Mouse (Mus musculus) cerebellum, adult 18-20 months (tissue): ENCODE data around the gene Tor3a.

Experiments
- DNase-seq, 2 experiments: peaks; one replicate each; pipeline ENCODE4 v3.0.0; 2021

The Tor3a gene

DNA sequence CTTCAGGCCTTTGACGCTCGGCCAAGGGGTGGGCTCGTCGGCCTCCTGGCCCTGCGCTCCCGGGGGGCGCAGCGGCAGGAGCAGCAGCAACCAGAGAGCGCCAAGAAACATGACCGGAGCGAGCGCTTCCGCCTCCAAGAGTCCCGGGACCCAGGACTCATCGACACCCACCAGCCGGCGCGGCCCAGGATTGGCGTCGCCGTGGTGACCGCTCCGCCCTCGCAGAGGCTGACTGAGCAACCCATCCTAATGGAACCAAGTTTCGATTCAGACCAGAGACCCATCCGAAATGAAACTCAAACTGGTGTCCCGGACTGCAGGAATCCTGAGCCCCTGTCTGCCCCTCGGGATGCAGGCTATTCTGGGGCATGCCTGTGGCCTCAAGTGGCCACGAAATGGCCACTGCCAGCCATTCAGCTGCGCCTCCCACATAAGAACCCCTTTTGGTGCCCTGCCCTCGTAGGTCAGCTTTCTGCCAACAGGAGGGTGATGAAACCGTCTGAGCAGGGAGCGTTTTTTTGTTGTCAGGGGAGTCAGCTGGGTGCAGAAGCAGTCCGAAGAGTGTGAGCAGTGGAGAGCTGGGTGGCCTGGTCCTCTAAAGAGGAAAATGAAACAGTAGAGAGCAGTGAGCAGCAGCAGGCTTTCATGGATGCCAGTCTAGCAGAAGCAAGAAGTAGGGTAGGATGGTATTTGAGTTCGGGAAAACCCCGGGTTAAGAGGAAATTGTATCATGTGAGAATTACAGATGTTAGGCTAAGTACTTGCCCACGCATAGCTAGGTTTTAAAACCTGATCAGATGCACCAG, at the start of gene Tor3a:
TSS of gene Tor3a (minus strand) at position 162 of the 806 bp plus-strand sequence.
- DNase-seq, result peak; percentile 70 to 74

DNA sequence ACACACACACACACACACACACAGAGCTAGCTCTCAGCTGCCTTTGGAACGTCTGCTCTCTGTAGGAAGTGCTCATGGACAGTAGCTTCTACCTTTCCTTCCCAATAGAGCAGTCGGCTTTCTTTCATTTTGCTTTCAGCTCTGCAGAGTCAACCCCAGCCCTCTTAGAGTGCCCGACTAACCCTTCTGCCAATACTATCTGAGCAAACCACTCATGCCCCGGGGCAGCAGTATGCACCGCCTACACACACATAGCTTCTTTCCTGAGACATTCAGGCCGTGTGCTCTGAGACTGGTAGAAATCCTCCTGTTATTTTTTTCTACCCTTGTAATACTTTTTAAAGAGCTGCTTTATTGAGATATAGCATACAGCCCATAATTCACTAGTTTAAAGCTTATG, 47.9 kb upstream of the Tor3a start:
- DNase-seq, result no peak

DNA sequence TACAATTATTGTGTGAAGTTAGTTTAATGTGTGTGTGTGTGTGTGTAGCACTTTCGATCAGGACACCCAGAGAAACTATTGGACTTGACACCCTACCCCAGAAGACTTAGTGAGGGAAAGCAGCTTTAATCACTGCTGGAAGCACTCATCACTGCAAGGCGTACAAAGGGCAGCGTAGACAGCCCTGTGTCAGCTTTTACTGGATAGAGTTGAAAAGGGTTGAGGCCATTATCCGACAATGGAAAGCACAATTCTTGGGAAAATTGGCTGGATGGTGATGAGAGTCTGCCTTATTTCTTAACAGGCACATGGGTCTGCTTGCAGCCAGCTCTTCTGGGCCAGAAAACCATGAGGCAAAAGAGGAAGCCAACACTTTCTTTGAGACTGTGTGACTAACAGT, 45.9 kb upstream of the Tor3a start:
- DNase-seq, result no peak

DNA sequence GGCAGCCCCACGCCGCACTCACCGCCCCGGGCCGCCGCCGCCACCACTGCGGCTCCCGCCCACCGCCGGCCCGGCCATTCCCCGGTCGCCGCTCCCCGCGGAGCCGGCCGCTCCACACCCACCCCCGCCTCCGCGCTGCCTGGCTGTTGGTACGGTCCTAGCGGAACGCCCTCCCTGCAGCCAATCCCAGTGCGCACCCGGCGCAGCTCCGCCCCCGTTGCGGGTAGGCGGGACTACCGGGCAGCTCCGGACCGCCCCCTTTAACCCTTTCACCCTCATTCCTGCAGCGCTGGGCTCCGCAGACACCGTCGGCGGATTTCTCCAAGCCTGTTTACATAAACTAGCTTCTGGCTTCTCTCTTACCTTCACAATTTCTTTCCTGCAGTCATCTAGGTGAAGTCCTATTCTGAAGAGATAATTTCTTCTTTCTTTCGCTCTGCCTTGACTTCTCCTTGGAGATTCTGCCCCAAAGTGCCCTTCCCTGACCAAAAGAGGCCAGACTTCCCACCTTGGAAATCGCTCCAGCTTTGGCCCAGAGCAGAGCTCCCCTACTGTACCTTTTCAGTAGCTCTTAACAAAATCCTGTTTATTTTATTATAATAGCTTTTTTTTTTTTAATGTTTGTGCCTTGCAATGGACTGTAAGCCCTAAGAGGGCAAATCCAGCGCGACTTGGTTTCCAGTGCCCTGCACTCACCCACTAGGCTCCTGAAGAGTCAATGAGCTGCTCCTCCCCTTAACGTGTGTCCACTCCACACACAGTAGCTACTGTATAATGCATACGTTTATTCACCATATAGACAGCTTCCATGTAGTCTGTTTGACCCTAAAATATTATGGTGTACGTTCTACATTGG, 45.0 kb upstream of the Tor3a start, which contains the start of gene Fam20b:
TSS of gene Fam20b (minus strand) at position 137 of the 856 bp plus-strand sequence.
- DNase-seq, result peak; percentile 97 to 98

DNA sequence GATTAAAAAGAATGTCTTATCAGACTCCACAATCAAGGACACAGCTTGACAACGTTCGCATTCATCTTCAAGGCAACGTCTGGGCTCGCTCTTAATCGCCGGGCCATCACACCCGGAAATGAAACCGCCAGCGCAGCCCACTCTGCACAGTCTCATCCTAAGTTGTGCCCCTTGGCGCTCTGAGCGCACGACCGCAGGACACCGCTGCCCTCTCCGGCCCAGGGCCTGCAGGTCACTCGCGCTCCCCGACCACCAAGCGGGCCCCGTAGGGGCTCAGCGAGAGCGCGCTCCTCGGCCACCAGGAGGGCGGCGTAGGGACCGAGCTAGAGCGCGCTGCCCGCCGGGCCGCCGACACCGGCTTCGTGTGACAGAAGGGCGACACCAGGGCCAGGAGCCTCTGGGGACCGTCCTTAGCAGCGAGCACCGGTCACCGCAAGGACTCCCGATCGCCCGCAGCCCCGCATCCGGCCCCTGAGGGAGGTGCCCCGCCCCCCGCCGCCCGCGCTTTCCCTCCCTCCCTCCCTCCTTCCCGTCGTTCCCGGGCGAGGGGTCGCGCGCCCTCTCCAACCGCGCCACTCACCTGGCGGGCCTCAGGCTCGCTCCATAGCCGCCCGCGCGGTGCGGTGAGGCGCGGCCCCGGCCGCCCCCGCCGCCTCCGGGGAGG, 44.3 kb upstream of the Tor3a start:
- DNase-seq, result peak; percentile 55 to 71

DNA sequence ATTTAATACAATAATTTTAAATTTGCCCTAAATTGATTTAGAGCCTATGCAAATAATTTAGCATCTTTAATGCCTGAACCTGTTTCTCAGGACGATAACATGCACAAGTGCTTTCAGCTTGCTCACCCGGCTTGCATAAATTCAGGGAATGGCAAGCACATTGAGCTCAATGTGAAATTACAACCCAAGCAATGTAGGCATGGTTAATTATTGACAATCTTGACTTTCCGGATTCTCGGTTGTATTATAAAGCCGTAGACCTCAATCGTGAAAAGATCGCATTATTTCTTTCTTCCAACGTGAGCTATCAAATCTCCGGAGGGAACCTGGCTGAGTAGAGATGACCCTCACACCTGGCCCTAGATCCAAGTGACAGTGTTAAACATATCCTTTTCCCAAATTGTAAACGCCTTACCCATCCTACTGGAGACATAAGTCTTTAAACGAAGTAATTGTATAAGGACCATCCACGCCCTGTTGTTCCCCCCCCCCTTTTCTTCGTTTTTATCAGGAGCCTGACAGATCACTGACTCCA, 43.7 kb upstream of the Tor3a start:
- DNase-seq, result no peak

DNA sequence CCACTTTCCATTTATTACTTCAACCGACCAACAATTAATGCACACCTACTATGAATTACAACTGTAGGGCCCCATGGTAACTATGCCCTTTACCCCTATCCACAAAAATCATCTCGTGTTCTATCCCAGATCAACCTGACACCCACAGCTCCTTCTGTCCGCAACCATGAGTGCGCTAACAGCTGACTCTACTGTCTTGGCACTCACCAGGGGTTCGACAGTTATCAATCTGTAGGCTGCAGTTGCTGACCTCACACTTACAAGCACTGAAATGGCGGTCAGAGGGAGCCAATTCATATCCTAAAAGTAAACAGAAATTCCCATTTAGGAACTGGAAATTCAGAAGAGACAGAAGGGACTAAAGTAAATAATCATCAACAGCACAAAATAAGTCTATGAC, 42.5 kb upstream of the Tor3a start:
- no peak for DNase-seq

DNA sequence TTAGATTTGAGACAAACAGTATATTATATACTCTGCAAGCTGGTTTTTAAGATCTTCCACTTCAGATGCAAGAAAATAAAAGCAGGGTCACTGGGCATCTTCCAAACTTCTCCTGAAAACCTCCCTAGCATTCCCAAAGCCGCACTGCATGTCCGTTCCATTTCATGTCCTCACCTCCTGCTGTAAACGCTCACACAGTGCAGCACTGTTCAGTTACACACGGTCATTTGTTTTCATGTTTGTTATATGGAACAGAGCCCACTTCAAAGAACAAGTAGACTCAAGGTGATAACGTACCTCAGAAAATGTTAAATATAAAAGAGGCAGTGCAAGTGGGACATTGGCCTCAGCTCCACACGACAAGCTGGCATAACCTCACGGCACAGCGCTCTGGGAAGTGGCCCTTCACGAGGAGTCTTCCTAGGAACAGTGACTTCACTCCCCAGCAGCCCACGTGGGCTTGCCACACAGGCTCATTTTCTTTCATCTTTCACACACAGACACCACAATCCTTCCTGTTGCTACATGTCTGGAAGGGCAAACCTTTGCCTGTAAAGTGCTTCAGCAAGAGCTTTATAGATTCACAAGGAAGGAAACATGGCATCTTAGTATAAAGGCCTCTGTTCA, 36.4 kb upstream of the Tor3a start:
- peak in 1 of 2 experiments; percentile 27 for DNase-seq

DNA sequence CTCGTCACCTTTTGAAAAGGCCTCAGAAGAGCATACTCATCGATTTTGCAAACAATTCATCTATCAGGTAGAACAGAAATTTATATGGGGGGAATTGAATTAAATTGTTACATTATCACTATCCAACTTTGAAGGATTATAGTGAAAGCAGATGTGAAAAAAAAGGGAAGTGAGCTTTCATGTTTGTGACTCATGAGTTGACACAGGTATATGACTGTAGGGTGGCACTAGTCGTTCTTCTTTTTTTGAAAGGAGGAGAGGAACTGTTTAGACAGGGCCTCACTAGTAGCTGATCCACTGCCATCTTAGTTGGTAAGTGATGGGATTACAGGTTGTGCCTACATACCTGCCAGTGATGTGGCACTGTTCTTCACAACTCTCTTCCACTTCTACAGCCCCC, 34.5 kb upstream of the Tor3a start:
- no peak for DNase-seq

DNA sequence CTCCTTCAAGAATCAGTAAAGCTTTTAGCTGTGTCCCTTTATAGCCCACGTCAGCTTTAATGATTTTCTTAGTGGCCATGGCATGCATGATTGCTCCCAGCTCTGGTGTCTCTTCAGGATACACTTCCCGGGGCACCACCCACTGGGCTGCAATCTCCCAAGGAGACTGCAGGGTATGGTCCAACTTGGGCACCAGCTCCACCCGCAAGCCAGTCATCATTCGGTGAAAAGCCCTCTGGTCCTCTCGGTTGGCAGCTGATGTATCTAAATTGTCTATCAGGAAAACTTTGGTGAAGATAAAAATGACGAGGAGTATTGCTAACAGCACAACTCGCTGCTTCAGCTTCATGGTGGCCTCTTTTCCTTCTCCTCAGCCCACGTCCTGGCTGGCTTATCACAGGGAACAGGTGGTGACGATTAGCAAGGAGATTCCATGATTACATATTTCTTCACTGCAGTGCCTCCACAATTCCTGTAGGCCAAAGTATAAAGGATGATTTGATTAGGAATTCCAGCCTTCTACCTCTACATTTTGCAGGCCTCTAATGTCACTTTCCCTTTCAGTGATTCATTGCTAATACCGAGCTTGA, 31.6 kb upstream of the Tor3a start:
- DNase-seq, result no peak

DNA sequence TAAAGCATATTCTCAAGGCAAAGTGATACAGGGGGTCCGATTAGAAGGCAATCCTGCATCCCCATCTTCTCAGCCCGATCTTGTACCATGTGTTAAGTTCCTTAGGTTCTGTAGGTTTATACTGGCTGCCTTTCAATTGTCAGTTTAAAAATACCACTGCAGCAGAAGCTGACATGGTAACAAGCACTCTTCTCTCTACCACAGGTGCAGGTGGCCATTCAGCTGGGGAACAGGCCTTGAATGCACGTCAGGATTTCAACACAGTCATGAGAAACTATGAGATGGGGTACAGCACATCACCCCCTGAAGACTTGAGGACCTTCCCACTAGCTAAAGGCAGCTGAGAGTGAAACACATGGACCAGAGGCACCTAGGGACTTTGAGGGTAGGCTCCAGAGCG, 29.3 kb upstream of the Tor3a start:
- DNase-seq, result no peak

DNA sequence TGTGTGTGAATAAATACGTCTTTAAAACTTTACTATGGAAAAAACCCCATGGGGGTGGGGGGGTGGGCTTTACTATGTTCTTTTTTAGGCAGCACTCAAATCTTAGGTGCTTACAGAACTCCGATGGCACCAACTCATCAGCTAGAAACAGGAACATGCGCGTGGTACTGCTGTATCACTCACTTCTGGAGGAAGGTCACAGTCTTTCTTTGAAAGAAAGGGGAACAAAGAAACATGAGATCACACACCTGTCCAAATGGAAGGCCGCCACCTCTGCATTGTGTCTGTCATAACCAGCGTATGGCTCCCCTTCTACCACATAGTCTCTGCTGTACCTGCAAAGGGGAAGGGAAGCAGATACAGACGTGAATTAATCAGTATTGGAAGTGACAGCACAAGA, 28.0 kb upstream of the Tor3a start:
- DNase-seq, result no peak

DNA sequence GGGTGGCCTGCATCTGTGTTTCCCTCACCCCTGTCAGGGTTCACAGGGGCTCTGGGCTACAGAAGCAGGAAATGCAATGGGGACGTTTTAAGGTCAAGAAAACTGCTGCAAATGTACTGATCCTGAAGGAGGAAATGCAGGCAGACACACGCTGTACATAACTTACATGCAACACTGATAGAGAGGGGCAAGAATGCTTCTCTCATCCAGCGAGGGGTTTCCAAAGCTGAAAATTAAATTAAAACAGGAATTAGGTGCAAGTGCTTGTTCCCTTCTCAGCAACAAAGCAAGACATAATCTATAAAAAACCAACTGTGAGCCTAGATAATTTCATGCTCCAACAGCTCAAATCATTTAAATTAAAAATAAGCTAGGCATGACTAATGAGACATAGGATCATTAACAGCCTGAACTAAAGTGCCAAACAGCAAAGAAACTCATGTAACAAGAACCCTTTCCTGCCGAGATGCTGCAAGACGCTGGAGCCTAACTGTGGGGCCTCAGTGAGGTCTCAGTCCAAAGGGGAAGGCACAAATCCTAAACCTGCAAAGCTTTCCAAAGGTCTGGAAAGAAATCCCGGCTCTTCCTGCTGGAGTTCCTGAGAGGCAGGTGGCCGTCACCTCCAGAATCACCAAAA, 12.0 kb upstream of the Tor3a start:
- DNase-seq, result no peak

DNA sequence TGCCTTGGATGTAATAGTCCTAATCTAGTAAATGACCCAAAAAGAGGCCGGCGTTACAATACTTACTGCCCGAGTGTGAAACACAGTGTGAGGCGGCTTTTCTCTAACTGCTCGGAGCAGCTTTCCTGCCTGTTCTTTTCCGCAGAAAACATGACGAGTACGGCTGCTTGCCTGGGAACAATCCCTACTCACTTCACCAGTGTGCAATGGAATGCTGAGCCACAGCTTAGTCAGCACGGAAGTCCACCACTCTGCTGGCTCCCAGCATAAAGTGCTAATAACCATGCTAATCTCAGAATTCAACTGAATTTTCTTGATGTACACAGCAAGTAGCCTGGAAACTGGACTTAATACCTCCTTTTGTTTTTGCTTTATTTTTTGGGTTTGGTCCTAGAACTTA, 5.4 kb upstream of the Tor3a start:
- no peak for DNase-seq

DNA sequence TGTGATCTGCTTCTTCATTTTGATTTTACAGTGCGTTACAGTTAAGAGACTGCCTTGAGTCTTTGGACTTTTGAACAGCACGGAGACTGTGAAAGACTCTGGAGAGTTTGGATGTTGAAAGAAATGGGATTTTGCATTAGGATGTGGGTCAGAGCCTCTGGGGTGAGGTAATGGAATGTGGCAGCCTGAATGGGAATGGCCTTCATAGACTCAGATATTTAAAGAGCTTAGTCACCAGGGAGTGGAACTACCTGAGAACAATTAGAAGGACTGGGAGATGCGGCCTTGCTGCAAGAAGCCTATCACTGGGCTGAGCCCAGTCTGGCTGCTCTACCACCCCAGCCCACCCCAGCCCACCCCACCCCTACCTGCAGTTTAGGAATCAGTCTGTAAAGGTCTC, 3.1 kb upstream of the Tor3a start:
- DNase-seq, result no peak

DNA sequence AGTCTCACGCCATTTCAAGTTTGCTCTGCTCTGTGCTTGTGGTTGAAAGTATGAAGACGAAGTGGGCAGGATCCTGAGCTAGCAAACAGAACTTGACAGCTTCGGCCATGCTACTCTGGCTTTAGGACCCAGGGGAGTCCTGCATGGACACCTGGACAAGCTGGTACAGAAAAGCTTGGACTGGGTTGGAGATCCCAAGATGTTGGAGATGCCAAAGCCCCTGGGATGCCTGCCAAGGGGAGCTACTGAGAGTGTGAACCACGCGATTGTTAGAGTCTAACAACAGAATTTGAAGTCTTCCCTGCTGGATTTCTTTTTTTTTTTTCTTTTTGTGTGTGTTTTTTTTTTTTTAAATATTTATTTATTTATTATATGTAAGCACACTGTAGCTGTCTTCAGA, 2.4 kb upstream of the Tor3a start:
- peak; percentile 45 to 52 for DNase-seq

DNA sequence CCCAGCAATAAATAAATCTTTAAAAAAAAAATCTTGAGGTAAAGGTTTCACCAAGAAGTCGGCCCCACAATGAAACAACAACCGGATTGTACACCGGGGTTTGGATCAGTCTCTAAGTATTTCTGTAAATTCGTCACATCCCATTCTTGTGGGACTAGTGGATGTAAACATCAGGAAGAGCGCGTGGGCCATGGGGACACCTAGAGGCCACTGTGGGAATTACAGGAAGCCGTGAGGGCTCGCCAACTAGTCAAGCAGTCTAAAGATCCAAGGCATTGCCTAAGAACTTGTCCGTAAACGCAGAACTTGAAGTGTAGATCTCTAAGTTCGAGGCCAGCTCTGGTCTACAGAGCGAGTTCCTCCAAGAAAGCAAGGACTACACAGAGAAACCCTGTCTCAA, 2.0 kb upstream of the Tor3a start:
- peak; percentile 45 to 75 for DNase-seq

DNA sequence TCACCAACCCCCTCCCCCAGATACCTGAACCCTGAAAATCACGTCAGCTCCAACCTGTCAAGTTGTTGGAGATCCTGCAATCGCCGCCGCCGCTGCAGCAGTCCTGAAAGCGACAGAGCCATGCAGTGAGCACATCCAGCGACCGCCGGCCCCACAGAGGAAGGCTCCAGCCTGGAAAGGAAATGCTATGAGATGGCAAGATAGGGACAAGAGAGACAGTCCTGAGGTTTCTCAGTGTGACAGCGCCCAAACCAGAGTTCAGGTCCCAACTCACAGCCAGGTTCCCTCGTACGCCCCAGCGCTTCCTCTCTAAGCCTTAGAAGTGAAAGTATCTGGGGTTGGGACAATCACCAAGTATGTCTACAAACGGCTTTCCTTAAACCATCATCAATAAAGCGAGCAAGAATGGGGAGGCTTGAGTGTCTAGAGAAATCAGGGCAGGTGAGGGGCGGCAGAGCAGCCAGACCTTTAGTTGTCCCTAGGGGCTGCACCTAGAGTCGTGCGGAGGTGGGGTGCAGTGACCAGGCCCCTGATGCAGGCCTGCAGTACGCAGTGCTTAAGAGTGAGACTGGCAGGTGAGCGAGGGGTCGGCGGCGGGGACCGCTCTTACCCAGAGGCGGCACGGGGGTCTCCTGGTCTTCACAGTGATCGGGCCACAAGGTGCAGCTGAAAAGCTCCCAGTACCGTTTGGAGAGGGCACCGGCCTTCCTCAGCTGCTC, 521 bp downstream of the Tor3a start:
- peak in 1 of 2 experiments; percentile 35 for DNase-seq

DNA sequence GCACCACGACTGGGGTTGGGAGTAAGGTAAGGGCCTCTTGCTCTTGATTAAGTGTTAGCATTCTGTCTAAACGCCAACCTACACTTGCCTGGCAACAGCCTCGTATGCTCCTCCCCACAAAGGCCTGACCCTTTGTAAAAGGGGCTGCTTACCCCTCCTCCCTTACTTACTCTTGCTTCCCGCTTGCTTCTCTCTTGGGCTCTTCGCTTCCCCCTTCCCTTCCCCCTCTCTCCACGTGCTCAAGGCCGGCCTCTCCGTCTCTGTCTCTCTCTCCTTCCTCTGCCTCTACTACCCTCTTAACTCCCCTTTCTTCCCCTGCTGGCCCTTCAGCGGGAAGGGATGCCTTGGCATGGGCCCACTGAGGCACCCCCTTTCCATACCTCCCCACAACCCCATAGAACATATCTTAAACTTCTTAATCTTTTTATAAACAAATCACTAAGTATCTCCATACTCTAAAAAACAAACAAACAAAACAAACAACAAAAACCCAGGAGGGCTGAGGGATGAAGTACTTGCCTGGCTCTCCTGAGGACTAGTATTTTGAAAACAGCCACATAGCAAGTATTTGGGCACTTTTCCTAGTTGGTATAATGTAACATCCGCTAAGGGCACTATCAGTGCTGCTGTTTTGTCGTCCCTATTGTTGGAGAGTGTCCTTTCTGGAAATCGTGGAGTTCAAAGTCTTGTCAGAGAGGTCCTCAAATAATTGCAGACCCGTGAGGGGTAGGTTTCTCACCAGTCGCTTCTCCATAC, 1.3 kb downstream of the Tor3a start:
- no peak for DNase-seq

DNA sequence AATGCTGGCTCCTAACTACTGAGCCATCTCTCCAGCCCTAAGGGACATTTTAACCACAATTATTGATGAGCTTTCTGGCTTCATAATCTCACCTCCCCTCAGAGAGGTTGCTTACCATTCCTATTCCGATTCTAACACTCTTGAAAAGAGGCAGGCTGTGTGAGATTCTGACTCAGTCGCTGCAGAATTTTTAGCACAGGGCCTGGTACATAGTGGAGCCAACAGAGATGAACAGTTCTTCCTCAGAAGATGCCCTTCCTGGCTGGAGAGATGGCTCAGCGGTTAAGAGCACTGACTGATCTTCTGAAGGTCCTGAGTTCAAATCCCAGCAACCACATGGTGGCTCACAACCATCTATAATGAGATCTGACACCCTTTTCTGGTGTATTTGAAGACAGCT, 2.2 kb downstream of the Tor3a start:
- DNase-seq, result no peak
